Mouse (Mus musculus) embryonic fibroblast, embryonic 13.5 days (primary cell): ENCODE measurements at regions not wholly inside any gene's neighbourhood (a gene's known extent, or its start where the extent isn't known, plus 50 kb on each side); places are given as distances from the start of the nearest gene placed in this dataset.

Source experiments
- CTCF ChIP-seq: IDR thresholded peaks from 2 replicates; pipeline ENCODE4 v1.5.1; 2011; ENCODE audit warnings: mild to moderate bottlenecking, control low read depth, low read length, moderate library complexity, borderline replicate concordance; ENCODE audit not compliant: insufficient read depth
- POLR2A ChIP-seq: IDR thresholded peaks from 2 replicates; pipeline ENCODE4 v1.6.1; 2011; ENCODE audit warnings: low read depth, mild to moderate bottlenecking, control low read depth, low read length, moderate library complexity

DNA sequence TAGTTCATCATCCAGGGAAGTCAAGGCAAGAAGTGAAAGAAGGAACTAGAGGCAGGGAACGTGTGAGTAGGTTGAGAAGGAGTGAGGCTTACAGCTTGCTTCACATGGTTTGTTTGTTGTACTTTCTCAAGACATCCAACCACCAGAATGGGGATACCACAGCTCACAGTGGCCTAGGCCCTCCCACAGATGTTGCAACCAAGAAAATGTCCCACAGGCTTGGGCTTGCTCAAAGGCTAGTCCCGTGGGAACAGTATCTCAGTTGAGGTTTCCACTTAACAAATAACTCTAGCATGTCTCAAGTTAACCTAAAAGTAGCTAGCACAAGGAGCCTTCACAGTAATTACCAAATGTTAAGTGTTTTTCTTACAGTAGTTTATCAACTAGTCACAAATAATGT is 323.2 kb downstream of the Atxn7l3b start:
- TF ChIP-seq CTCF (no peak), POLR2A (no peak)
